Mouse (Mus musculus): ENCODE measurements around the gene Lhcgr. TPM values are rescaled to one million over a fixed set of nuclear protein-coding genes. Genes with fewer than 3 reads are reported as not detected.

The Lhcgr gene
- total and polyA plus RNA-seq, 3 experiments: not detected

- H3K9me3 ChIP-seq (replicated peaks; ENCODE audit: insufficient read depth, low read length): no peaks in the 10 kb centered on the region
- H3K27me3 ChIP-seq (ENCODE audit: control insufficient read depth in 1 of 2, insufficient read depth in 2 of 2, low read length in 2 of 2): no peaks in the 10 kb centered on the region
- H3K4me3 ChIP-seq (ENCODE audit: control insufficient read depth in 1 of 2, insufficient read depth in 1 of 2, low read depth in 2 of 2, low read length in 2 of 2): peak overlapping the region; percentile 29 to 33; a peak in 3 of 4 replicates
- TF ChIP-seq NELFE (IDR thresholded peaks at IDR 0.05; ENCODE audit: low read depth, low read length) (no peak), JUND (IDR thresholded peaks at IDR 0.05; ENCODE audit: low read depth, low read length) (no peak), POLR2A (IDR thresholded peaks at IDR 0.05; ENCODE audit: control insufficient read depth in 1 of 2, insufficient read depth in 1 of 2, low read depth in 1 of 2, low read length in 2 of 2, poor library complexity in 1 of 2) (no peak), UBTF (IDR thresholded peaks at IDR 0.05; ENCODE audit: borderline replicate concordance, insufficient read depth, low read depth, low read length) (no peak), MAX (IDR thresholded peaks at IDR 0.05; ENCODE audit: low read length) (no peak), NRF1 (IDR thresholded peaks at IDR 0.05; ENCODE audit: insufficient read depth, low read depth, low read length, poor library complexity, severe bottlenecking) (no peak), MXI1 (IDR thresholded peaks at IDR 0.05; ENCODE audit: low read depth, low read length) (no peak), RCOR1 (IDR thresholded peaks at IDR 0.05; ENCODE audit: low read depth, low read length) (no peak), E2F4 (IDR thresholded peaks at IDR 0.05; ENCODE audit: borderline replicate concordance, low read depth, low read length) (no peak), ETS1 (IDR thresholded peaks at IDR 0.05; ENCODE audit: low read depth, low read length) (no peak), MYC (IDR thresholded peaks at IDR 0.05; ENCODE audit: low read depth, low read length) (no peak), GABPA (IDR thresholded peaks at IDR 0.05; ENCODE audit: low read depth, low read length) (no peak), ZNF384 (IDR thresholded peaks at IDR 0.05; ENCODE audit: low read depth, low read length) (no peak), MAZ (IDR thresholded peaks at IDR 0.05; ENCODE audit: low read depth, low read length) (no peak), ZMIZ1 (IDR thresholded peaks at IDR 0.05; ENCODE audit: low read depth, low read length) (no peak), ZKSCAN1 (IDR thresholded peaks at IDR 0.05; ENCODE audit: low read depth, low read length) (no peak), MYB (IDR thresholded peaks at IDR 0.05; ENCODE audit: low read depth, low read length) (no peak), ELF1 (IDR thresholded peaks at IDR 0.05; ENCODE audit: low read depth, low read length) (no peak), KAT2A (conservative IDR thresholded peaks at IDR 0.05; ENCODE audit: low read depth, low read length) (no peak)
- H3K27ac ChIP-seq (ENCODE audit: control insufficient read depth, low read depth, low read length): no peak overlapping the region
- H3K9ac ChIP-seq (ENCODE audit: control insufficient read depth, low read depth, low read length, poor library complexity, severe bottlenecking): no peak overlapping the region
- H3K36me3 ChIP-seq (ENCODE audit: control insufficient read depth in 1 of 2, insufficient read depth in 2 of 2, low read length in 2 of 2): no peaks in the 10 kb centered on the region
- no peaks in the 10 kb centered on the region for H3K79me2 ChIP-seq (ENCODE audit: control insufficient read depth, insufficient read depth, low read length, poor library complexity)
- no peak for DNase-seq (ENCODE audit: low read depth, low spot score)
- H3K4me1 ChIP-seq (ENCODE audit: control insufficient read depth in 1 of 2, insufficient read depth in 2 of 2, low read length in 2 of 2): peaks cover 0 to 2% of the 10 kb centered on the region in 2 experiments; a peak in 1 of 4 replicates
These were observed 121.0 kb downstream of the Lhcgr start for GRCm38 (mm10) chr17:88670800-88671199.

- Histone ChIP-seq H3K79me2 (ENCODE audit: control insufficient read depth, insufficient read depth, low read length, poor library complexity) (no peaks in the 10 kb centered on the region), H3K4me1 (ENCODE audit: control insufficient read depth in 1 of 2, insufficient read depth in 2 of 2, low read length in 2 of 2) (peaks cover 0 to 2% of the 10 kb centered on the region in 2 experiments; a peak in 1 of 4 replicates), H3K9ac (ENCODE audit: control insufficient read depth, low read depth, low read length, poor library complexity, severe bottlenecking) (no peak overlapping the region), H3K27ac (ENCODE audit: control insufficient read depth, low read depth, low read length) (no peak overlapping the region), H3K9me3 (replicated peaks; ENCODE audit: insufficient read depth, low read length) (no peaks in the 10 kb centered on the region), H3K4me3 (ENCODE audit: control insufficient read depth in 1 of 2, insufficient read depth in 1 of 2, low read depth in 2 of 2, low read length in 2 of 2) (no peak overlapping the region), H3K27me3 (ENCODE audit: control insufficient read depth in 1 of 2, insufficient read depth in 2 of 2, low read length in 2 of 2) (no peaks in the 10 kb centered on the region), H3K36me3 (ENCODE audit: control insufficient read depth in 1 of 2, insufficient read depth in 2 of 2, low read length in 2 of 2) (no peaks in the 10 kb centered on the region)
- no peak for DNase-seq (ENCODE audit: low read depth, low spot score)
- TF ChIP-seq POLR2AphosphoS2 (IDR thresholded peaks at IDR 0.05; ENCODE audit: low read length) (no peak), NELFE (IDR thresholded peaks at IDR 0.05; ENCODE audit: low read depth, low read length) (no peak), POLR2AphosphoS5 (IDR thresholded peaks at IDR 0.05; ENCODE audit: borderline replicate concordance, low read depth, low read length) (no peak), TCF12 (IDR thresholded peaks at IDR 0.05; ENCODE audit: low read depth, low read length) (no peak), CTCF (IDR thresholded peaks at IDR 0.05 in 2 of 3, conservative IDR thresholded peaks at IDR 0.05 in 1 of 3; ENCODE audit: control insufficient read depth in 1 of 3, insufficient read depth in 1 of 3, low read depth in 2 of 3, low read length in 3 of 3, poor library complexity in 1 of 3, severe bottlenecking in 1 of 3) (no peak), SIN3A (IDR thresholded peaks at IDR 0.05; ENCODE audit: low read length) (no peak), MXI1 (IDR thresholded peaks at IDR 0.05; ENCODE audit: low read depth, low read length) (no peak), TBP (IDR thresholded peaks at IDR 0.05; ENCODE audit: low read depth, low read length) (no peak), E2F4 (IDR thresholded peaks at IDR 0.05; ENCODE audit: borderline replicate concordance, low read depth, low read length) (no peak), KAT2A (conservative IDR thresholded peaks at IDR 0.05; ENCODE audit: low read depth, low read length) (no peak), MEF2A (IDR thresholded peaks at IDR 0.05; ENCODE audit: extremely low read depth, insufficient replicate concordance, low read depth, low read length, poor library complexity, severe bottlenecking) (no peak), UBTF (IDR thresholded peaks at IDR 0.05; ENCODE audit: borderline replicate concordance, insufficient read depth, low read depth, low read length) (no peak), EP300 (IDR thresholded peaks at IDR 0.05; ENCODE audit: low read depth in 1 of 2, low read length in 2 of 2) (no peak), CHD2 (IDR thresholded peaks at IDR 0.05; ENCODE audit: low read length) (no peak), MYB (IDR thresholded peaks at IDR 0.05; ENCODE audit: low read depth, low read length) (no peak)
These were observed 121.9 kb downstream of the Lhcgr start for GRCm38 (mm10) chr17:88669921-88670320.

Data from MEL (cell line).